Mouse (Mus musculus) stomach, postnatal 0 days (tissue): Measurements from ENCODE around the gene Gfod1.

Experiments used
- CTCF ChIP-seq: IDR thresholded peaks from 2 replicates; pipeline ENCODE4 v1.5.1; 2016; ENCODE audit warnings: antibody characterized with exemption, low read depth, mild to moderate bottlenecking, moderate library complexity
- EP300 ChIP-seq: optimal IDR thresholded peaks from 2 replicates; pipeline ENCODE3; 2016; ENCODE audit warnings: antibody characterized with exemption

- no peak for TF ChIP-seq CTCF
- TF ChIP-seq EP300 = no peak
Measured at GRCm38 (mm10) chr13:43208914-43209439, 95.0 kb downstream of the Gfod1 start.
